Mouse (Mus musculus) hematopoietic stem cell, adult 5-6 weeks (primary cell): ENCODE data around the gene Grip1. TPM values are rescaled to one million over a fixed set of nuclear protein-coding genes. Genes with fewer than 3 reads are reported as not detected.

Experiments used
- ATAC-seq, 2 experiments: fragments of 125-278 bp in 1 of 2; replicated peaks in 1 of 2; 2 replicates each; pipeline ENCODE4 v1.8.0; 2016 to 2017; ENCODE audit warnings: inconsistent platforms in 2 of 2, mild to moderate bottlenecking in 2 of 2, moderate number of reproducible peaks in 2 of 2, low read depth in 1 of 2, moderate TSS enrichment in 1 of 2; ENCODE audit not compliant: low FRiP score in 2 of 2, poor library complexity in 2 of 2, severe bottlenecking in 2 of 2, insufficient read depth in 1 of 2, low TSS enrichment in 1 of 2
- total RNA-seq: library from RNA; stranded (forward); fragments of 172-1452, 232-1000 nt; gene quantifications from 2 replicates; pipeline ENCODE4 v1.2.3, GENCODE M21; 2017

The Grip1 gene
- total RNA-seq, 1 experiment from 2014 or later, result not detected

DNA sequence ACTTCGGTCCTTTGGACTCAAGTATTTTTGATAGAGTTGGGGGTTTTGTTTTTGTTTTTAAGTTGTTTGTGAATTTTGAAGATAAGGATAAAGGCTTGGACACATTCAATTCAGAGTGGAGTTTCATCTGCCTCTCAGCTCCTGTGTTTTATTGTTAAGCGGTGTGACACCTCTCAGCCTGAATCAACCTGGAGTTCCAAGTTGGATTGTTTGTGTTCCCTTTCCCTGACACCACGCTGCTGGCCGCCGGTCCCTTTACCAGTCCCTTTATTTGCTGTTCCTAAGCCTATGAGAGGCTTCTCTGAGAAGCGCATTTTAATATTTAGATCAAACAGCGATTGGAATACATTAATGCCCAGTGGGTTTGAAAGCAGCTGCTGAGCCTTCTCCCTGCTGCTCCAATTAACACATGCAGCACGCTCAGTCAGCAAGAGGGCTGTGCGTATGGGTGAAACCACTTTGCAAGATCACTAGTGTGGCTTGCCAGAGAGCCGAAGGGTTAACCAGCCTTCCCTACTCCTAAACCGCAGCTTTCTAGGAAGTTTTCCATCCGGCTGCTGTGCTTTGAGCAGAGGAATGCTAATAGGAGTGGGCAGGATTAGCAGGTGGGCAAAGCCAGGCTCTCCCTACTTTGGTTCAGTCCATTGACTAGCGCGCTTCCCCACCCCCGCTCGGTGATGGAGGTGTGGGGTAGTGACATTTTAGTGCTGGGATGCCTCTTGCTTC, 237.9 kb downstream of the Grip1 start:
- no peak for ATAC-seq

DNA sequence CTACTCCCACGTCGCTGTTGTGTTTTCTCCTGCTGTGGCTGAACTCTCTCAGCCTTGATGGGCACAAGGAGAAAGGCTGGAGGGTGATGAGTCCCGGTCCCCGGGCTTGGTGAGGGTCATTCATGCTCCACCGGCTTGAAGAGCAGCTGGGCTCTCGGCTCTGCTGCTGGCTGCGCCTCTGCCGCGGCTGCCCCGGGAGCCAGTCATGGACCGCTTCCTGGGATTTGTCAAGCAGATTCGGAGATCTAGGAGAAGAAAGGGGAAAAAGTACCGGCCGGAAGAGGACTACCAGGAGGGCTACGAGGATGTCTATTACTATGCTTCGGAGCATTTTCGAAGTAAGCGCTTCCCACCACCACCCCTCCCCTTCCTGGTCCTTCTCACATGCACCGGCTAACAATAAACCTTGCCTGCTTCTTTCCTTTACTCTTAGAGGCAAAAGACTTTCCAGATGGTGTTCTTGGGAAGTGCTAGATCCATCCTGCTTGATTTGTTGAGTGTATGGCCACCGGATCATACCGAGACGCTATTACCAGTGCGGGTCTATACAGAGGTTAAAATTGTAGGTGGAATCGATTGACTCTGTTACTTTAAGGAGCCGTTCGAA, 238.8 kb downstream of the Grip1 start:
- no peak for ATAC-seq

DNA sequence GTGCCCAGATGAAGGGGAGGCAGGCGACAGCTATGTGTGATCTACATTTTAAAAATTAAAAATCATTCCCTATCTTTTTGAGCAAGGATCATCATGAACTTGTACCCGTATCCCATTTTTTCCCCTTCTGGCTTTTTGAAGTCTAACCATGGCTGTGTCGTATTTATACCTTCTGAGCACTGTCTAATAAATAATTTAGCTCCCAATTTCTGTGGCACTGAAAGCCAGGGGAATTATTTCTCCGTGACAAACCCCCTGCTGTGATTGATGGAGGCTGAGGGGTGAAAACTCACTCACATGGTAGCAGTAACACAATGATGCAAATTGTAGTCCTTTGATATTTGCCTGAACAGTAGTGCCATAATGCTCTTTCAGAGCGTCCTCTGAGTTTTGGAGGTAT, 239.8 kb downstream of the Grip1 start:
- no peak for ATAC-seq

DNA sequence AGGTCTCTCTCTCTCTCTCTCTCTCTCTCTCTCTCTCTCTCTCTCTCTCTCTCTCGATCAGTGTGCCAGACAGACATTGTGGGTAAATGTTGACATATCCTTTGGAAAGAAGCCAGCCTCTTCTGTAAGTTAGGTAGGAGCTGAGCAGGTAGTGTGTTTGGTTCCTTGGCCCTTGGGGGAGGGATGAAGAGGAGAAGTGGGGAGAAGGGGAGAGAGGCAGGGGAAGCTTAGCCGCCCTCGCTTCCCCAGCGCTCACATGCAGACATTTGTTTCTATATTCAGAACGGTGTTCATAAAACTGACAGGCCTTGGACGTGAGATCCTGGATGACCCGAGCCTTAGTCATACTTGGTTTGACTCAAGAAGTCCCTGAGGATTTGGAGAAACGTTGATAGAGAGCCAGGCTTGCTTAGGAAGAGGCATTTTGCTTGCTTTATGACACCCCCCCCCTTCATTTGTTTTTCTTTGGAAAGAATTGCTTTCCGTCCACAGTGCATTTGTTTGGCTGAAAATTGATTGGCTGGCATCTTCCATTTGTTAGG, 243.7 kb downstream of the Grip1 start:
- ATAC-seq, result no peak

DNA sequence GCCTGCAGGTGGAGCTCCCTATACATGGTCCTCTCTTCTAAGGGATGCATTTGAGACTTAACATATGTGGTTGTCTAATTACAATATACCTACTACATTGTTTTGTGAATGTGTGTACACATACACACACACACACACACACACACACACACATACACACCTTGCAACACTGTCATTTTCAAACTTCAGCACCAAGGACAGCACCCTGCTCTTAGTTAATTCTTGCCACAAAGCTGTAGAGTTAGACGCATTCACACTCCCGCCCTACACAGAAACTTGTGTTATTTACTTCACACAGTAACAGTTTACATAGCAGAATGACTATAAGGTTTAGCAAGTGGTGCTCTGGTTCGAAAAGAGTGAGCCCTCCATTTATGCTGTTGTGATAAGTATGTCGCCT, 251.7 kb downstream of the Grip1 start:
- ATAC-seq, result no peak

DNA sequence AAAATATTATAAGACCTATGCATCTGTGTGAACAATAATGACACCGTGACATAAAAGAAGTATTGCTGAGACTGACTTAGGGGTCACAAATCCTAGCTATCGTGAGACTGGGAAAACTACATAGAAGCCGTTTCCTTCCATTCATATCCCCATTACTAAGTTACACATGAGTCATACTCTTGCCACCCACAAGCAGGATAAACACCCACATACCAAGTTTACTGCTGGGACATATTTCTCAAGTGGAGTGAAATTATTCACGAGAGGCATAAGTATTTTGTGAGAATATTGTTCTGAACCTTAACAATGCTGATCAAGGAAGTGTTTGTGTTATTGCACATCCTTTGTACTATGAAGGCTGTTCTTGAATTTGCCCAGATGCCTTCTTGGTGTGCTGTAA, 252.7 kb downstream of the Grip1 start:
- ATAC-seq, result no peak

DNA sequence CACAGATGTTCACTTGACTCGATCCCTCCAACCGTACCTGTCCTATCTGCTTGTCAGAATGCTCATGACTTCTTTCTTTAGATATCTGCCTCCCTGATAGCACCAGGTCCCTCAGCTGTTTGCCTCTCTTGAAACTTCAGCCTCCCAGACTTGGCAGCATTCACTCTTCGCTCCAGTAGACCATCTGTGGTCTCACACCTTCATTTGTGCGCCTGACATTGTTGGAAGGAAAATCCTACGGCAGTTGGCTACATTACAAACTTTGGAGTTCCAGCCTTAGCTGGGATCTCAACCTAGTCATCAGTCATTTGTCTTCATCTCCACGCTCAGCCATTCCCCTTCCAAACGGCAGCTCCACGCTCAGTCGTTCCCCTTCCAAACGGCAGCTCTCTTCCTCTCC, 253.4 kb downstream of the Grip1 start:
- ATAC-seq, result no peak

DNA sequence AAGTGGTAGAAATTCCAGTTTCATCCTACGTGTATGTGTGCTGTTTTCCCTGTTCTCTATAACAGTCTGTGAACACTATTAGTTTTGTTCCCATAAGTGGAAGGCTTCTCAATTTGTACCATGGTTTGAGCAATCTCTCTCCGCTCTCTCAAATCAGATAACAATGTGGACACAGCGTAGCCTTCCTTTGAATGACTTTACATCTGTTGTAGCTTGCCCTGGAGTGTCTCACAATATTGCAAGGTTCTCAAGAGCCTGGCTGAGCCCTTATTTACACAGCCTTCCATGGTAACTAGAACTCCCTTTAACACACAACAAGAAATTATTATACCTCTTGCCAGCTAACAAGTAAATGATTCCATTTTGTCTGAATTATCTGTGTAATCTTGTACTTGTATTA, 268.3 kb downstream of the Grip1 start:
- no peak for ATAC-seq

DNA sequence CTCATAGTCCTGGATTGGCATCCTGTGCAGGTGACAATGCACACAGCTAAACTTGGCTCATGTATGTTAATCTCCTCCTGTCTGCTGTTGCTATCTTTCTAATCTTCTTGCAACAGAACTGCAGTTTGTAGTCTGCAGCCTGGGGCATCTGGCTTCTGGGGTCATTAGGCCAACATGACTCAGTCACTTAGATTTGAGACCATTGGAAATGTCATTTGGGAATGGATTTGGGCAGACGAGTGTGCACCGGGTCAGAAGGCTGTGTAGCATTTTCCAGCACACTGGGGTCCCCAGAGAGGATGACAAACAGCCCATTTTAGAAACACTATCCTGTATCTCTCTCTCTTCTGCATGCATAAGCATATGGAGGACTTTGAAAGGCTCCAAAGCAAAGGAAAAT, 268.8 kb downstream of the Grip1 start:
- no peak for ATAC-seq

DNA sequence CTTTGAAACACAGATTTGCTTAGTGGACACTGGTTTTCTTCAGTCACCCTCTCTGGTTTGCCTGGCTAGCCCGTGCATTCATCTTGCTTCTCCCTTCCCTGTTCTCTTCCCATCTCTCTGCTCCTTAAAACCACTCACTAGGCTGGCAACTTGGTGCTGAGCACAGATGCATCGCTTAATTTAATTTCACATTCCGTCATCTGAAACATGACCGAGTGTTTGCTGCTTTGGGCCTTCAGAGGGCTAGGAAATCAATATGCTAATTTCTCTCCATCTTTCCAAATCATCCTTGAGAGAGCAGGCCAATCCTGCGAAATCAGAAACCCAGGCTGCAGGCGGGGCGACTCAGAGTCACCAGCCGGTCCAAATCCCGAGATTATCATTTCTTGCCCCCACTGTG, 270.0 kb downstream of the Grip1 start:
- no peak for ATAC-seq

DNA sequence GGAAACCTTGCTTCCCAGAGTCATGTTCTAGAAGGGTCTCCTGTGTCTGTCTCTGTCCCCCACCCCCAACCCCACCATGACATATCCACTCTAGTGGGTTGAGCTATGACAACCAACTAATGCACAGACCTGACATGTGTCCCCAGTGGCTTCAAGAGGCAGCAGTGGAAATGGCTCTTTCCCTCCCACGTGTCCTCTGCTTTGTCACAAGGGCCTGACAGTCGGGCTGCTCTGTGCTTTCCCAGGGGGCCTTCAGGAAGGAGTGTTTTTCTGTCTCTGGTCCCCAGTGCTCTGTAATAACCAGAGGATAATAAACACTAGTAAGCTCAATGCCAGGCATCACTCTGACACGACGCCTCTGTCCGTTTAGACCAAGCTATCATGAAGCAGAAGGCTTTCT, 271.7 kb downstream of the Grip1 start:
- no peak for ATAC-seq

DNA sequence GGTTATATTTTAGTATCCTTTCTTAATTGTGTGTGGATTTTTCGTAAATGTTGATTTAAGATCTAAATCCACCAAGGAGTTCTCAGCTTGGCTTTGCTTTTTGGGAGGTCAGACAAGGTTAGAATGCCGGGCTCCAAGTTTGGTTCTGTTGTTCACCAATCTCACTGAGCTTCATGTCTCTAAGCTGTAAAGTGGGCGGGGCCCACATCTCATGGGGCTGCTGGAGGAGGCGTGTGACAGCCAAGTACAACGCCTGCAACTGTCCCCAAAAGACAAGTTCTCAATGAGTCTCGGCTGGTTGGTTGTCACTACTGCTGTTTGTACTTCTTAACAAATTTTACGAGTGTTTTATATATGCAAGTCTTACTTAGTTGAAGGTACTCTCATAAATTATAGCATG, 272.3 kb downstream of the Grip1 start:
- ATAC-seq, result no peak

DNA sequence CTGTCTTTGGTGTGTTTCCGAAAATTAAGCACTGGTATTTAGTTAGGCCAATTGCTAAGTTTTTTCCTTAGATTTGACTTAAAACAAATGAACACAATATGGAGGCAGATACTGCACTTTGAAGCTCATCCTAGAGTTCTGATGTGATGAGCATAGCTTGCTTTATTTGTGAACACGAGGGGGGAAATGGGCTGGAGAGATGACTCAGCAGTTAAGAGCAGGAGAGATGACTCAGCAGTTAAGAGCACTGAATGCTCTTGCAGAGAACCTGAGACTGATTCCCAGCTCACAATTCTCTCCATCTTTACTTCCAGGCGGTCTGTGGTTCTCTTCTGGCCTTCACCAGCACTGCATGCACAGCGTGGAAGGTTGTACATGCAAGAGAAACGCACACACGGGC, 273.3 kb downstream of the Grip1 start:
- no peak for ATAC-seq

DNA sequence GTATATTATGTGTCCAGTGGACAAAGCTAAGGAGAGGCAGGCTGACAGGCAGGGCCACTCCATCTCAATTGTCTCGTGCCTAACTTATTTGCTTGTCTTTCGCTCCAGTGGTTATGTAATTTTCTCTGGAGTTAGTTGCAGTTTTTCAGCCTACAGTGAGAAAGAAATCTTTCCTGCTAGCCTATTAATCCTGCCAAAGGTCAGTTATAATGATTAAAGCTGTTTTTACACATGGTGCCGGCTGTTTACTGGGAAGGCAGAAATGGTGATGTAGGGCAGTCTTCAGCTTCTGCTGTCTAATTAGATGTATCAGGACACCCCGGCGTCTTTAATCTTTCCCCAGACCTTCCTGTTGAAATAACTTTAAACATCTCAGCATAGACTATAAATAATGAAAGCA, 276.6 kb downstream of the Grip1 start:
- no peak for ATAC-seq

DNA sequence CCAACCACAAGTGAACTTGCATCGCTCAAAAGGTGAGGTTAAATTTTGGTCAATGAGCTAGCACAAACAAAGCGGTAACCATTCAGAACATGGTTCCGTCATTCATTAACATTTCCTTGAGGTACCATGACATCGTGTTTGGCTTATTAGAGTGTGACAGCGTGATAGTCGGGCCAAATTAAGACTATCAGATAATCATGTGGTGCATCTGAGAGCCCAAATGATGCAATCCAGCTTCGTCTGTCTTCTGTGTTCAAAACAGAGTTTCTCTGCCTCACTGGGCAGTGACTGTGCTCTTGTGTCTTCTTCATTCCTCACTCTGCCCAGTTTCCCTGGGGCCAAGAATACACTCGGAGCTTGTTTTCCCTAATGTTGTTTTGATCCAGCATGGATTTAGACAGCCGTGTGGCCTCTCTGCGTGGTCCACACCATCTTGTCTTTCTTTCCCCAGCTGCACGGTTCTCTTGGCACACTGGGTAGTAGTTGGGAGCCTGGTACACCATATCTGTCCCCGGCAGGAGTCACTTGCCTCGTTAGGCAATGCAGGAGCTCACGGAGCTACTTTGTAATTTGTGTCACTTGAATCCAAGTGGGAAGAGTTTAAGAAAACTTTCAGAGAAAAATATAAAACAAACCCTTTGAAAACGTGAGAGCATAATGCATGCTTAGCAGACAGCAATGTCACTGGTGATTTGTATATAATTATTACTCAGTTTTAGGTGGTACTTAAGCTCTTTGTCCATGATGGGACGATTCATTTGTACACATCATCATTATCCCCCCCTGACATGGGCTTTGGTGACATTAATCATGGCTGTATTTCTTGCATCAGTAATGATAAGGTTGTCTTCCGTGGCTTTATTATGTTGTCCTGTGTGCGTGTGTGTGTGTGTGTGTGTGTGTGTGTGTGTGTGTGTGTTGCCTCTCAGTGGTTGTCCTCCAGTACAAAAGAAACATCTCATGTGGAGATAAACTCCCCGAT, 281.7 kb downstream of the Grip1 start:
- no peak for ATAC-seq

DNA sequence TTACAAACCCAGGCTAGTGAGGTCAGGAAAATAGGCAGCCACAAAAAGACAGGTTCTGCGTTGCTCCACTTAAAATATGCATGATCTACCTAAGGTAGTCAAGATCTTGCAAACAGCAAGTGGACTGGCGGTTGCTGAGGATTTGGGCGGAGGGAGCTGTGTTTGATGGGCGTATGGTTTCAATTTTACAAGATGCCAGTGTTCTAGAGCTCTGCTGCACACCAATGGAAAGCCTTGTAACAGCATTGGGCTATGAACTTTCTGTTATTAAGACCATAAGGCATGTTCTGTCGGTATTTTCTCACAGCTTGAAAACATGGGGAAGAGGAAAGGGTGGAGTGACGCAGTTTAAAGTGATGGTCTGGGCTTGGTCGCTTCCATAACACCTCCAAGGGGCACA, 285.8 kb downstream of the Grip1 start:
- ATAC-seq, result no peak

DNA sequence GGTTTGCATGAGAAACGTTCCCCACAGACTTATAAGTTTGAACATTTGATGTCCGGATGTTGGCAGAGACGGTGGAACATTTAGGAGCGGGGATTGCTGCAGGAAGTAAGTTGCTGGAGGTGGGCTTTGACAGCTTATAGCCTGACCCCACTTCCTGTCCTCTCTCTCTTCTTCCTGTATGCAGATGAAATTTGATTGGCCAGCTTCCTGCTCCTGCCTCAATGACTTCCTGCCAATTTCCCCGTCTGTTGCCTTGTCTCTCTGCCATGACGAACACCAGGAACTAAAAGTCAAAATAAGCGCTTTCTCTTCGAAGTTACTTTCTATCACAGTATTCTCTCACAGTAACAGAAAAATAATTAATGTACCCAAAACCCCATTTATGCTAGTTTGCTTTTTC, 289.1 kb downstream of the Grip1 start:
- ATAC-seq, result no peak

DNA sequence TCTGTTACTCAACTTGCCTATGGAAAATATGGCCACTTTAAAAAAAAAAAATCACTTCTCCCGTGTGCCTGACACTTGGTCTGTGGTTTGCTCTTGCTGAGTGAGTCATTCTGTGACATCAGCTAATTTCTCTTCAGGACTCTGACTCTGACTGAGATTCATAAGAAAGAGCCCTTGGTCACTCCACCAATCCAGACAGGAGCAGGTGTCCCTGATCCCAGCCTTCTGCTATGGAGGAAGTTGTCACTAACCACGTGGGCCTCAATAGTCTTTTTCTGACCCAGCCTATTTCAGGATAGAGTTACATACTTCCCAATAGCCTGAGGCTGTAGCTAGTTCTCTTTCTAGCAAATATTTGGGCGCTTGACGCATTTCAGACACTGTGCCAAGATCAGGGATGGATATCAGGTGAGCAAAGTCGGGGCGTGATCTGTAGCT, 298.8 kb downstream of the Grip1 start:
- no peak for ATAC-seq
